Mouse (Mus musculus) lung, postnatal 10 days (tissue): ENCODE data around the gene Chrdl2.
"Not testable (repeated sequence)": the region's sequence is repeated elsewhere in the genome, so short reads cannot be mapped to it uniquely, and the experiment has no call there.

Experiments
- DNase-seq: peaks from one replicate; pipeline ENCODE4 v3.0.0; 2021

Gene Chrdl2

GRCm38 (mm10) chr7:100005790-100006189 is at the start of gene Chrdl2:
Gene Chrdl2, plus strand, starts transcription at chr7:100006172.
- peak; percentile 30 for DNase-seq

- no peak for DNase-seq
These were observed 48.6 kb upstream of the Chrdl2 start for GRCm38 (mm10) chr7:99957226-99957965.

- not testable (repeated sequence) for DNase-seq
These were observed 45.4 kb upstream of the Chrdl2 start for GRCm38 (mm10) chr7:99960571-99960970.

- no peak for DNase-seq
These were observed 44.5 kb upstream of the Chrdl2 start for GRCm38 (mm10) chr7:99961518-99961917.

- DNase-seq, result no peak
These were observed 43.3 kb upstream of the Chrdl2 start for GRCm38 (mm10) chr7:99962536-99963236.

- no peak for DNase-seq
These were observed 42.6 kb upstream of the Chrdl2 start for GRCm38 (mm10) chr7:99963237-99963860.

- peak; percentile 17 for DNase-seq
These were observed 40.7 kb upstream of the Chrdl2 start for GRCm38 (mm10) chr7:99965020-99965841.

- no peak for DNase-seq
These were observed 39.8 kb upstream of the Chrdl2 start for GRCm38 (mm10) chr7:99966011-99966721.

GRCm38 (mm10) chr7:99969151-99969550 is 36.8 kb upstream of the Chrdl2 start:
- no peak for DNase-seq

GRCm38 (mm10) chr7:99971926-99972325 is 34.0 kb upstream of the Chrdl2 start:
- DNase-seq, result no peak

GRCm38 (mm10) chr7:99972912-99973311 is 33.1 kb upstream of the Chrdl2 start:
- DNase-seq, result not testable (repeated sequence)

GRCm38 (mm10) chr7:99974208-99974970 is 31.6 kb upstream of the Chrdl2 start:
- DNase-seq, result no peak

GRCm38 (mm10) chr7:99975819-99976575 is 30.0 kb upstream of the Chrdl2 start:
- DNase-seq, result peak; percentile 18

GRCm38 (mm10) chr7:99978041-99978440 is 27.9 kb upstream of the Chrdl2 start:
- DNase-seq, result no peak

- no peak for DNase-seq
These were observed 26.9 kb upstream of the Chrdl2 start for GRCm38 (mm10) chr7:99979081-99979480.

GRCm38 (mm10) chr7:99979546-99980131 is 26.3 kb upstream of the Chrdl2 start:
- DNase-seq, result peak; percentile 64

GRCm38 (mm10) chr7:99980132-99980591 is 25.8 kb upstream of the Chrdl2 start, which contains the start of gene Rnf169:
Gene Rnf169, minus strand, starts transcription at chr7:99980448.
- peak; percentile 96 for DNase-seq

- peak; percentile 62 for DNase-seq
These were observed 24.7 kb upstream of the Chrdl2 start for GRCm38 (mm10) chr7:99981311-99981710.

GRCm38 (mm10) chr7:99982256-99983242 is 23.4 kb upstream of the Chrdl2 start:
- DNase-seq, result no peak
